Mouse (Mus musculus): Measurements from ENCODE around the gene Mypn. TPM values are rescaled to one million over a fixed set of nuclear protein-coding genes. Genes with fewer than 3 reads are reported as not detected.

Mypn gene
- total RNA-seq (2014; fragmentation: Nextera tagmentation) (not detected in 2 replicates), total RNA-seq (2017) (not detected in 2 replicates)

GRCm38 (mm10) chr10:63203728-63204127, at the start of gene Mypn:
Gene Mypn (minus strand): TSS chr10:63203952.
- no peak for ATAC-seq (replicated peaks; ENCODE audit: low FRiP score, low TSS enrichment, poor library complexity, severe bottlenecking)

GRCm38 (mm10) chr10:63248421-63248820, 44.7 kb upstream of the Mypn start:
- ATAC-seq (replicated peaks; ENCODE audit: low FRiP score, low TSS enrichment, poor library complexity, severe bottlenecking): no peak

- ATAC-seq (replicated peaks; ENCODE audit: low FRiP score, low TSS enrichment, poor library complexity, severe bottlenecking): no peak
These were observed 43.7 kb upstream of the Mypn start for GRCm38 (mm10) chr10:63247457-63247856.

GRCm38 (mm10) chr10:63245846-63246245, 42.1 kb upstream of the Mypn start:
- no peak for ATAC-seq (replicated peaks; ENCODE audit: low FRiP score, low TSS enrichment, poor library complexity, severe bottlenecking)

- ATAC-seq (replicated peaks; ENCODE audit: low FRiP score, low TSS enrichment, poor library complexity, severe bottlenecking): peak; percentile 49; the same call in 1 of the 2 replicates
These were observed 41.0 kb upstream of the Mypn start for GRCm38 (mm10) chr10:63244746-63245145.

- peak; percentile 51 for ATAC-seq (replicated peaks; ENCODE audit: low FRiP score, low TSS enrichment, poor library complexity, severe bottlenecking)
These were observed 40.4 kb upstream of the Mypn start for GRCm38 (mm10) chr10:63244055-63244671.

GRCm38 (mm10) chr10:63243493-63244054, 39.8 kb upstream of the Mypn start, which contains the start of gene Herc4:
Gene Herc4 (plus strand): TSS chr10:63243810.
- peak; percentile 99 for ATAC-seq (replicated peaks; ENCODE audit: low FRiP score, low TSS enrichment, poor library complexity, severe bottlenecking)

- no peak for ATAC-seq (replicated peaks; ENCODE audit: low FRiP score, low TSS enrichment, poor library complexity, severe bottlenecking)
These were observed 39.2 kb upstream of the Mypn start for GRCm38 (mm10) chr10:63242798-63243435.

- no peak for ATAC-seq (replicated peaks; ENCODE audit: low FRiP score, low TSS enrichment, poor library complexity, severe bottlenecking)
These were observed 37.1 kb upstream of the Mypn start for GRCm38 (mm10) chr10:63240868-63241271.

- no peak for ATAC-seq (replicated peaks; ENCODE audit: low FRiP score, low TSS enrichment, poor library complexity, severe bottlenecking)
These were observed 36.1 kb upstream of the Mypn start for GRCm38 (mm10) chr10:63239848-63240247.

- ATAC-seq (replicated peaks; ENCODE audit: low FRiP score, low TSS enrichment, poor library complexity, severe bottlenecking): no peak
These were observed 34.3 kb upstream of the Mypn start for GRCm38 (mm10) chr10:63238090-63238489.

GRCm38 (mm10) chr10:63237206-63237605, 33.5 kb upstream of the Mypn start:
- no peak for ATAC-seq (replicated peaks; ENCODE audit: low FRiP score, low TSS enrichment, poor library complexity, severe bottlenecking)

- ATAC-seq (replicated peaks; ENCODE audit: low FRiP score, low TSS enrichment, poor library complexity, severe bottlenecking): no peak
These were observed 32.9 kb upstream of the Mypn start for GRCm38 (mm10) chr10:63236663-63237062.

- ATAC-seq (replicated peaks; ENCODE audit: low FRiP score, low TSS enrichment, poor library complexity, severe bottlenecking): no peak
These were observed 32.1 kb upstream of the Mypn start for GRCm38 (mm10) chr10:63235889-63236288.

GRCm38 (mm10) chr10:63234133-63234532, 30.4 kb upstream of the Mypn start:
- no peak for ATAC-seq (replicated peaks; ENCODE audit: low FRiP score, low TSS enrichment, poor library complexity, severe bottlenecking)

GRCm38 (mm10) chr10:63231630-63232029, 27.9 kb upstream of the Mypn start:
- ATAC-seq (replicated peaks; ENCODE audit: low FRiP score, low TSS enrichment, poor library complexity, severe bottlenecking): 0 out of 2 replicates have a peak, but pooled peaks have one; percentile 44

- no peak for ATAC-seq (replicated peaks; ENCODE audit: low FRiP score, low TSS enrichment, poor library complexity, severe bottlenecking)
These were observed 27.1 kb upstream of the Mypn start for GRCm38 (mm10) chr10:63230854-63231253.

GRCm38 (mm10) chr10:63230266-63230665, 26.5 kb upstream of the Mypn start:
- no peak for ATAC-seq (replicated peaks; ENCODE audit: low FRiP score, low TSS enrichment, poor library complexity, severe bottlenecking)

GRCm38 (mm10) chr10:63224341-63224740, 20.6 kb upstream of the Mypn start:
- ATAC-seq (replicated peaks; ENCODE audit: low FRiP score, low TSS enrichment, poor library complexity, severe bottlenecking): no peak

GRCm38 (mm10) chr10:63221081-63221783, 17.5 kb upstream of the Mypn start:
- no peak for ATAC-seq (replicated peaks; ENCODE audit: low FRiP score, low TSS enrichment, poor library complexity, severe bottlenecking)

Measured in megakaryocyte-erythroid progenitor cell, adult 5-6 weeks (primary cell).